In genomic region chr6:125193390-125193789, GRCm38 (mm10) we compare ENCODE assay signal across 13 mouse cellular contexts. TPM values are rescaled to one million over a fixed set of nuclear protein-coding genes. Genes with fewer than 3 reads are reported as not detected.
DNase-seq lines count a peak whose midpoint lies in the region; ATAC-seq lines count a peak whose summit lies in the region.
"Had no signal": no experiment of that assay in that cellular context is flagged by ENCODE, and none has a peak within 500 bp of the region (broad histone marks: within the 10 kb centered on the region; RNA-seq: fewer than 3 reads in every experiment).

No protein-coding gene starts in this region.

- WGBS in heart, embryonic 14.5 days: 46% methylated on average over 6 of the region's 7 CpGs
- WGBS in midbrain, embryonic 10.5 days: 85% methylated on average over 7 of the region's 7 CpGs
- 85% methylated on average over 7 of the region's 7 CpGs for WGBS in midbrain, embryonic 15.5 days
- WGBS in embryonic facial prominence, embryonic 12.5 days: 64% methylated on average over 7 of the region's 7 CpGs
- WGBS in neural tube, embryonic 15.5 days: 80% methylated on average over 7 of the region's 7 CpGs

- H3K36me3 ChIP-seq in heart, embryonic 14.5 days (ENCODE audit: control insufficient read depth, insufficient read depth, low read length): peaks cover 43% of the 10 kb centered on the region
- peaks cover 42% of the 10 kb centered on the region for H3K36me3 ChIP-seq in midbrain, embryonic 10.5 days
- 0 out of 2 replicates have a peak, but pooled peaks cover 5% of the 10 kb centered on the region for H3K36me3 ChIP-seq in midbrain, embryonic 15.5 days (replicated peaks)
- peaks cover 19% of the 10 kb centered on the region for H3K36me3 ChIP-seq in embryonic facial prominence, embryonic 12.5 days
- peaks cover 28% of the 10 kb centered on the region for H3K36me3 ChIP-seq in neural tube, embryonic 15.5 days

- H3K4me3 ChIP-seq in heart, embryonic 14.5 days (ENCODE audit: control insufficient read depth in 1 of 2, insufficient read depth in 1 of 2, low read depth in 1 of 2, low read length in 2 of 2): no peak overlapping the region
- H3K4me3 ChIP-seq in midbrain, embryonic 10.5 days: 0 out of 2 replicates have a peak overlapping the region, but pooled peaks have one; percentile 21
- no peak overlapping the region for H3K4me3 ChIP-seq in midbrain, embryonic 15.5 days
- H3K4me3 ChIP-seq in embryonic facial prominence, embryonic 12.5 days: peak overlapping the region; percentile 72
- no peak overlapping the region for H3K4me3 ChIP-seq in neural tube, embryonic 15.5 days (replicated peaks)

- peaks cover 2 to 21% of the 10 kb centered on the region in 2 experiments; a peak in 2 of 4 replicates for H3K4me1 ChIP-seq in heart, embryonic 14.5 days (ENCODE audit: control insufficient read depth in 2 of 2, insufficient read depth in 2 of 2, low read length in 2 of 2)
- peaks cover 54% of the 10 kb centered on the region for H3K4me1 ChIP-seq in midbrain, embryonic 10.5 days
- peaks cover 25% of the 10 kb centered on the region for H3K4me1 ChIP-seq in midbrain, embryonic 15.5 days
- 0 out of 2 replicates have a peak, but pooled peaks cover 3% of the 10 kb centered on the region for H3K4me1 ChIP-seq in embryonic facial prominence, embryonic 12.5 days
- H3K4me1 ChIP-seq in neural tube, embryonic 15.5 days: peaks cover 30% of the 10 kb centered on the region

- H3K27me3 ChIP-seq in heart, embryonic 14.5 days (ENCODE audit: control insufficient read depth, insufficient read depth, low read length): no peaks in the 10 kb centered on the region
- no peaks in the 10 kb centered on the region for H3K27me3 ChIP-seq in midbrain, embryonic 10.5 days (ENCODE audit: low read depth, poor library complexity, severe bottlenecking)
- no peaks in the 10 kb centered on the region for H3K27me3 ChIP-seq in midbrain, embryonic 15.5 days (replicated peaks)
- H3K27me3 ChIP-seq in embryonic facial prominence, embryonic 12.5 days: no peaks in the 10 kb centered on the region
- H3K27me3 ChIP-seq in neural tube, embryonic 15.5 days (replicated peaks): no peaks in the 10 kb centered on the region

- no peak overlapping the region for H3K27ac ChIP-seq in heart, embryonic 14.5 days (replicated peaks in 1 of 2; ENCODE audit: control insufficient read depth in 1 of 2, insufficient read depth in 1 of 2, low read depth in 2 of 2, low read length in 2 of 2)
- H3K27ac ChIP-seq in midbrain, embryonic 10.5 days (replicated peaks): no peak overlapping the region
- no peak overlapping the region for H3K27ac ChIP-seq in midbrain, embryonic 15.5 days
- H3K27ac ChIP-seq in embryonic facial prominence, embryonic 12.5 days: no peak overlapping the region
- no peak overlapping the region for H3K27ac ChIP-seq in neural tube, embryonic 15.5 days (replicated peaks)

- no peak for DNase-seq in heart, postnatal 25 days (ENCODE audit: low spot score)
- no peak for DNase-seq in midbrain, embryonic 10.5 days (ENCODE audit: low spot score)
- DNase-seq in adrenal gland, adult 8-10 months: no peak
- no peak for DNase-seq in layer of hippocampus, postnatal 10 days (ENCODE audit: low spot score in 2 of 2)
- DNase-seq: adrenal gland, postnatal 36 days; cerebellum, postnatal 14 days; layer of hippocampus, adult 9-11 months; lung, postnatal 10 days; right cerebral cortex, postnatal 25 days had no signal

- no peak for ATAC-seq in heart, embryonic 14.5 days (ENCODE audit: insufficient number of reproducible peaks, insufficient read depth, low FRiP score, low read depth)
- no peak for ATAC-seq in midbrain, embryonic 15.5 days (replicated peaks)
- ATAC-seq in embryonic facial prominence, embryonic 12.5 days (ENCODE audit: insufficient number of reproducible peaks, insufficient read depth, low FRiP score, low TSS enrichment): no peak
- ATAC-seq in neural tube, embryonic 15.5 days (ENCODE audit: low FRiP score): no peak

- no peak overlapping the region for H3K9ac ChIP-seq in heart, embryonic 14.5 days (ENCODE audit: low read length)
- no peak overlapping the region for H3K9ac ChIP-seq in midbrain, embryonic 15.5 days
- no peak overlapping the region for H3K9ac ChIP-seq in embryonic facial prominence, embryonic 12.5 days
- no peak overlapping the region for H3K9ac ChIP-seq in neural tube, embryonic 15.5 days (replicated peaks)

- H3K4me2 ChIP-seq in heart, embryonic 14.5 days (ENCODE audit: low read length): peak overlapping the region; percentile 90
- no peak overlapping the region for H3K4me2 ChIP-seq in midbrain, embryonic 15.5 days
- H3K4me2 ChIP-seq in embryonic facial prominence, embryonic 12.5 days (replicated peaks): peak overlapping the region; percentile 79
- peak overlapping the region; percentile 92; the same call in 1 of the 2 replicates for H3K4me2 ChIP-seq in neural tube, embryonic 15.5 days

- intact Hi-C loops in heart, postnatal 25 days (cut with DNase I): loop anchor here (2.0 kb wide), 1 partner anchor 21 kb away; the partner anchor contains the start of gene Vamp1

- H3K9me3 ChIP-seq in heart, embryonic 14.5 days (ENCODE audit: control insufficient read depth, low read length): no peaks in the 10 kb centered on the region
- H3K9me3 ChIP-seq in midbrain, embryonic 10.5 days (replicated peaks): no peaks in the 10 kb centered on the region
- H3K9me3 ChIP-seq in midbrain, embryonic 15.5 days: no peaks in the 10 kb centered on the region
- H3K9me3 ChIP-seq in embryonic facial prominence, embryonic 12.5 days: no peaks in the 10 kb centered on the region
- H3K9me3 ChIP-seq in neural tube, embryonic 15.5 days (replicated peaks): no peaks in the 10 kb centered on the region

RNA-seq across cellular contexts. Expression of gene Mrpl51, which starts 1.8 kb away (rescaled TPM):
- 261 and 264 TPM in 2 replicates for polyA plus RNA-seq in heart, embryonic 14.5 days (2014; fragmentation: Nextera tagmentation; extraction: Ambion mirVana)
- total RNA-seq in heart, postnatal 25 days (2021): 100 to 1,000 TPM; 308 to 324 TPM
- polyA plus RNA-seq in midbrain, embryonic 10.5 days (2016; fragmentation: Nextera tagmentation; extraction: Ambion mirVana): 211 and 231 TPM in 2 replicates
- 129 and 131 TPM in 2 replicates for polyA plus RNA-seq in midbrain, embryonic 15.5 days (2015; fragmentation: Nextera tagmentation; extraction: Ambion mirVana)
- polyA plus RNA-seq in embryonic facial prominence, embryonic 12.5 days (2016; fragmentation: Nextera tagmentation; extraction: Ambion mirVana): 191 and 206 TPM in 2 replicates
- polyA plus RNA-seq in neural tube, embryonic 15.5 days (2015; fragmentation: Nextera tagmentation; extraction: Ambion mirVana): 156 and 167 TPM in 2 replicates
- 100 to 1,000 TPM; 155 to 179 (median 167) TPM for total RNA-seq in adrenal gland, adult 8-10 months (2022)
- 10 to 100 TPM; 73.5 to 75.9 TPM for total RNA-seq in layer of hippocampus, postnatal 10 days (2021)

RNA-seq across cellular contexts. Expression of gene Ncapd2, which starts 1.9 kb away (rescaled TPM):
- polyA plus RNA-seq in heart, embryonic 14.5 days (2014; fragmentation: Nextera tagmentation; extraction: Ambion mirVana): 66.0 and 67.5 TPM in 2 replicates
- 10 to 100 TPM; 21.9 to 26.8 TPM for total RNA-seq in heart, postnatal 25 days (2021)
- 236 and 246 TPM in 2 replicates for polyA plus RNA-seq in midbrain, embryonic 10.5 days (2016; fragmentation: Nextera tagmentation; extraction: Ambion mirVana)
- polyA plus RNA-seq in midbrain, embryonic 15.5 days (2015; fragmentation: Nextera tagmentation; extraction: Ambion mirVana): 58.3 and 58.6 TPM in 2 replicates
- polyA plus RNA-seq in embryonic facial prominence, embryonic 12.5 days (2016; fragmentation: Nextera tagmentation; extraction: Ambion mirVana): 186 and 191 TPM in 2 replicates
- 38.2 and 56.6 TPM in 2 replicates for polyA plus RNA-seq in neural tube, embryonic 15.5 days (2015; fragmentation: Nextera tagmentation; extraction: Ambion mirVana)
- 10 to 100 TPM; 10.6 to 40.2 (median 26.6) TPM for total RNA-seq in adrenal gland, adult 8-10 months (2022)
- total RNA-seq in layer of hippocampus, postnatal 10 days (2021): 10 to 100 TPM; 31.8 to 36.1 TPM

RNA-seq across cellular contexts. Expression of gene Vamp1, which starts 22.0 kb away (rescaled TPM):
- polyA plus RNA-seq in heart, embryonic 14.5 days (2014; fragmentation: Nextera tagmentation; extraction: Ambion mirVana): 2.6 and 2.7 TPM in 2 replicates
- total RNA-seq in heart, postnatal 25 days (2021): 1 to 10 TPM; 6.2 to 6.3 TPM
- 4.2 and 5.1 TPM in 2 replicates for polyA plus RNA-seq in midbrain, embryonic 10.5 days (2016; fragmentation: Nextera tagmentation; extraction: Ambion mirVana)
- polyA plus RNA-seq in midbrain, embryonic 15.5 days (2015; fragmentation: Nextera tagmentation; extraction: Ambion mirVana): 15.5 and 16.5 TPM in 2 replicates
- 4.9 and 5.1 TPM in 2 replicates for polyA plus RNA-seq in embryonic facial prominence, embryonic 12.5 days (2016; fragmentation: Nextera tagmentation; extraction: Ambion mirVana)
- polyA plus RNA-seq in neural tube, embryonic 15.5 days (2015; fragmentation: Nextera tagmentation; extraction: Ambion mirVana): 53.8 and 57.4 TPM in 2 replicates
- total RNA-seq in adrenal gland, adult 8-10 months (2022): 10 to 100 TPM; 40.1 to 85.3 (median 58.8) TPM
- 10 to 100 TPM; 26.8 to 27.1 TPM for total RNA-seq in layer of hippocampus, postnatal 10 days (2021)

RNA-seq across cellular contexts. Expression of gene Gapdh, which starts 27.1 kb away (rescaled TPM):
- polyA plus RNA-seq in heart, embryonic 14.5 days (2014; fragmentation: Nextera tagmentation; extraction: Ambion mirVana): 4,765 and 5,242 TPM in 2 replicates
- 1,000 to 10,000 TPM; 4,843 to 4,911 TPM for total RNA-seq in heart, postnatal 25 days (2021)
- 2,729 and 3,222 TPM in 2 replicates for polyA plus RNA-seq in midbrain, embryonic 10.5 days (2016; fragmentation: Nextera tagmentation; extraction: Ambion mirVana)
- 1,389 and 1,453 TPM in 2 replicates for polyA plus RNA-seq in midbrain, embryonic 15.5 days (2015; fragmentation: Nextera tagmentation; extraction: Ambion mirVana)
- polyA plus RNA-seq in embryonic facial prominence, embryonic 12.5 days (2016; fragmentation: Nextera tagmentation; extraction: Ambion mirVana): 1,846 and 1,855 TPM in 2 replicates
- 1,563 and 1,690 TPM in 2 replicates for polyA plus RNA-seq in neural tube, embryonic 15.5 days (2015; fragmentation: Nextera tagmentation; extraction: Ambion mirVana)
- total RNA-seq in adrenal gland, adult 8-10 months (2022): 1,000 to 10,000 TPM; 1,769 to 2,176 (median 2,111) TPM
- total RNA-seq in layer of hippocampus, postnatal 10 days (2021): 1,000 to 10,000 TPM; 1,523 to 1,789 TPM

RNA-seq across cellular contexts. Expression of gene Tapbpl, which starts 38.3 kb away (rescaled TPM):
- 4.0 and 4.4 TPM in 2 replicates for polyA plus RNA-seq in heart, embryonic 14.5 days (2014; fragmentation: Nextera tagmentation; extraction: Ambion mirVana)
- total RNA-seq in heart, postnatal 25 days (2021): 1 to 10 TPM; 4.1 to 5.0 TPM
- 1.5 and 2.0 TPM in 2 replicates for polyA plus RNA-seq in midbrain, embryonic 10.5 days (2016; fragmentation: Nextera tagmentation; extraction: Ambion mirVana)
- 6.3 TPM in 2 replicates for polyA plus RNA-seq in midbrain, embryonic 15.5 days (2015; fragmentation: Nextera tagmentation; extraction: Ambion mirVana)
- 2.2 and 2.5 TPM in 2 replicates for polyA plus RNA-seq in embryonic facial prominence, embryonic 12.5 days (2016; fragmentation: Nextera tagmentation; extraction: Ambion mirVana)
- 7.1 and 11.9 TPM in 2 replicates for polyA plus RNA-seq in neural tube, embryonic 15.5 days (2015; fragmentation: Nextera tagmentation; extraction: Ambion mirVana)
- total RNA-seq in adrenal gland, adult 8-10 months (2022): 10 to 100 TPM; 11.6 to 13.9 (median 12.6) TPM
- 1 to 10 TPM; 2.9 to 3.0 TPM for total RNA-seq in layer of hippocampus, postnatal 10 days (2021)

Comparison
In these comparisons a context has a peak if more than half of its experiments do, and no peak if none do; other contexts are left out.
1. H3K4me3 ChIP-seq: peak in midbrain, embryonic 10.5 days (single experiment) and embryonic facial prominence, embryonic 12.5 days (single experiment); none in heart, embryonic 14.5 days (0 of 2), midbrain, embryonic 15.5 days (single experiment) and neural tube, embryonic 15.5 days (single experiment).